Mouse (Mus musculus): ENCODE results near the gene Ufm1.

- TF ChIP-seq CTCF (conservative IDR thresholded peaks at IDR 0.05; ENCODE audit: low read length) = no peak
- no peak for TF ChIP-seq NANOG (IDR thresholded peaks at IDR 0.05; ENCODE audit: borderline replicate concordance, low read length)
Measured at GRCm38 (mm10) chr3:53847726-53848125, 15.9 kb downstream of the Ufm1 start.
